ENCODE assay signal across 8 mouse cellular contexts in genomic region chr14:118234541-118235210, GRCm38 (mm10). TPM values are rescaled to one million over a fixed set of nuclear protein-coding genes. Genes with fewer than 3 reads are reported as not detected.
DNase-seq lines count a peak whose midpoint lies in the region; ATAC-seq and TF ChIP-seq lines count a peak whose summit lies in the region.

No protein-coding gene starts in this region.

- peaks cover 93% of the 10 kb centered on the region for H3K27me3 ChIP-seq in kidney, embryonic 15.5 days
- peaks cover 92% of the 10 kb centered on the region for H3K27me3 ChIP-seq in heart, embryonic 14.5 days (ENCODE audit: control insufficient read depth, insufficient read depth, low read length)
- H3K27me3 ChIP-seq in liver, embryonic 13.5 days = peaks cover 95% of the 10 kb centered on the region
- no peaks in the 10 kb centered on the region; the same call in 1 of the 2 replicates for H3K27me3 ChIP-seq in stomach, postnatal 0 days (ENCODE audit: control insufficient read depth, insufficient read depth, low read length)

- peak overlapping the region; percentile 97 for H3K4me2 ChIP-seq in kidney, embryonic 15.5 days
- H3K4me2 ChIP-seq in heart, embryonic 14.5 days (ENCODE audit: low read length) = peak overlapping the region; percentile 98
- H3K4me2 ChIP-seq in liver, embryonic 13.5 days = peak overlapping the region; percentile 66
- H3K4me2 ChIP-seq in stomach, postnatal 0 days (replicated peaks; ENCODE audit: low read depth) = peak overlapping the region; percentile 67

- no peak for DNase-seq in kidney, adult 9 months
- DNase-seq in T-cell, adult 2 months (ENCODE audit: low spot score) = peak; percentile 16
- DNase-seq in liver, embryonic 13.5 days = no peak
- DNase-seq in stomach, postnatal 0 days (ENCODE audit: low spot score) = peak; percentile 49
- DNase-seq in left cerebral cortex, adult 11 months (ENCODE audit: low spot score) = no peak
- DNase-seq in urinary bladder, postnatal 4 days (ENCODE audit: low spot score in 2 of 2) = no peak

- no peaks in the 10 kb centered on the region for H3K36me3 ChIP-seq in kidney, embryonic 15.5 days
- no peaks in the 10 kb centered on the region for H3K36me3 ChIP-seq in heart, embryonic 14.5 days (ENCODE audit: control insufficient read depth, insufficient read depth, low read length)
- H3K36me3 ChIP-seq in liver, embryonic 13.5 days = no peaks in the 10 kb centered on the region
- no peaks in the 10 kb centered on the region for H3K36me3 ChIP-seq in stomach, postnatal 0 days (ENCODE audit: control insufficient read depth, insufficient read depth, low read length)

- WGBS in kidney, embryonic 15.5 days = under 1% methylated on average over 70 of the region's 84 CpGs
- WGBS in heart, embryonic 14.5 days = under 1% methylated on average over 78 of the region's 84 CpGs
- 1% methylated on average over 83 of the region's 84 CpGs for WGBS in liver, embryonic 13.5 days (ENCODE audit: insufficient replicate concordance)
- WGBS in stomach, postnatal 0 days = under 1% methylated on average over 66 of the region's 84 CpGs

- ATAC-seq in kidney, embryonic 15.5 days (replicated peaks; ENCODE audit: low FRiP score) = no peak
- ATAC-seq in heart, embryonic 14.5 days (ENCODE audit: insufficient number of reproducible peaks, insufficient read depth, low FRiP score, low read depth) = no peak
- ATAC-seq in liver, embryonic 13.5 days (ENCODE audit: low read depth) = no peak
- no peak for ATAC-seq in stomach, postnatal 0 days (ENCODE audit: low FRiP score, low TSS enrichment)

- no peaks in the 10 kb centered on the region for H3K9me3 ChIP-seq in kidney, embryonic 15.5 days (replicated peaks)
- no peaks in the 10 kb centered on the region for H3K9me3 ChIP-seq in heart, embryonic 14.5 days (ENCODE audit: control insufficient read depth, low read length)
- H3K9me3 ChIP-seq in liver, embryonic 13.5 days (replicated peaks) = no peaks in the 10 kb centered on the region
- no peaks in the 10 kb centered on the region for H3K9me3 ChIP-seq in stomach, postnatal 0 days (ENCODE audit: control insufficient read depth, low read length)

- no peak for TF ChIP-seq CTCF in stomach, postnatal 0 days (IDR thresholded peaks at IDR 0.05; ENCODE audit: low read depth)

- H3K4me1 ChIP-seq in kidney, embryonic 15.5 days = peaks cover 36% of the 10 kb centered on the region
- peaks cover 5 to 34% of the 10 kb centered on the region in 2 experiments; a peak in 3 of 4 replicates for H3K4me1 ChIP-seq in heart, embryonic 14.5 days (ENCODE audit: control insufficient read depth in 2 of 2, insufficient read depth in 2 of 2, low read length in 2 of 2)
- peaks cover 23% of the 10 kb centered on the region for H3K4me1 ChIP-seq in liver, embryonic 13.5 days (replicated peaks)
- H3K4me1 ChIP-seq in stomach, postnatal 0 days (replicated peaks; ENCODE audit: control insufficient read depth, insufficient read depth) = no peaks in the 10 kb centered on the region; the same call in 1 of the 2 replicates

- no peak for TF ChIP-seq EP300 in stomach, postnatal 0 days (optimal IDR thresholded peaks at IDR 0.05)

- H3K27ac ChIP-seq in kidney, embryonic 15.5 days = no peak overlapping the region
- no peak overlapping the region for H3K27ac ChIP-seq in heart, embryonic 14.5 days (replicated peaks in 1 of 2; ENCODE audit: control insufficient read depth in 1 of 2, insufficient read depth in 1 of 2, low read depth in 2 of 2, low read length in 2 of 2)
- H3K27ac ChIP-seq in liver, embryonic 13.5 days = no peak overlapping the region
- peak overlapping the region; percentile 90 for H3K27ac ChIP-seq in stomach, postnatal 0 days (replicated peaks)

- no peak overlapping the region for H3K9ac ChIP-seq in kidney, embryonic 15.5 days
- H3K9ac ChIP-seq in heart, embryonic 14.5 days (ENCODE audit: low read length) = 0 out of 2 replicates have a peak overlapping the region, but pooled peaks have one; percentile 18
- H3K9ac ChIP-seq in liver, embryonic 13.5 days = no peak overlapping the region
- peak overlapping the region; percentile 69 for H3K9ac ChIP-seq in stomach, postnatal 0 days (ENCODE audit: low read length)

- H3K4me3 ChIP-seq in kidney, embryonic 15.5 days (replicated peaks) = peak overlapping the region; percentile 56
- H3K4me3 ChIP-seq in heart, embryonic 14.5 days (ENCODE audit: control insufficient read depth in 1 of 2, insufficient read depth in 1 of 2, low read depth in 1 of 2, low read length in 2 of 2) = peak overlapping the region; percentile 25 to 58
- peak overlapping the region; percentile 48 for H3K4me3 ChIP-seq in liver, embryonic 13.5 days (replicated peaks)
- peak overlapping the region; percentile 62 for H3K4me3 ChIP-seq in stomach, postnatal 0 days (ENCODE audit: low read depth, low read length)

RNA-seq across cellular contexts. Expression of gene Sox21, which starts 2.2 kb away (rescaled TPM):
- 0.08 TPM in 1 of 2 replicates, not detected in the other for polyA plus RNA-seq in kidney, embryonic 15.5 days (2015; fragmentation: Nextera tagmentation; extraction: Ambion mirVana)
- polyA plus RNA-seq in heart, embryonic 14.5 days (2014; fragmentation: Nextera tagmentation; extraction: Ambion mirVana) = 0.14 TPM in 1 of 2 replicates, not detected in the other
- polyA plus RNA-seq in liver, embryonic 13.5 days (2015; fragmentation: Nextera tagmentation; extraction: Ambion mirVana) = not detected in 2 replicates
- 6.8 and 7.9 TPM in 2 replicates for polyA plus RNA-seq in stomach, postnatal 0 days (2015; fragmentation: Nextera tagmentation; extraction: Ambion mirVana)

RNA-seq across cellular contexts. Expression of gene Gm9376, which starts 32.1 kb away (rescaled TPM):
- not detected in 2 replicates for polyA plus RNA-seq in kidney, embryonic 15.5 days (2015; fragmentation: Nextera tagmentation; extraction: Ambion mirVana)
- polyA plus RNA-seq in heart, embryonic 14.5 days (2014; fragmentation: Nextera tagmentation; extraction: Ambion mirVana) = not detected in 2 replicates
- polyA plus RNA-seq in liver, embryonic 13.5 days (2015; fragmentation: Nextera tagmentation; extraction: Ambion mirVana) = not detected in 2 replicates
- polyA plus RNA-seq in stomach, postnatal 0 days (2015; fragmentation: Nextera tagmentation; extraction: Ambion mirVana) = not detected in 2 replicates

Comparison
In these comparisons a context has a peak if more than half of its experiments do, and no peak if none do; other contexts are left out.
1. H3K9ac ChIP-seq: peak in heart, embryonic 14.5 days (single experiment) and stomach, postnatal 0 days (single experiment); none in kidney, embryonic 15.5 days (single experiment) and liver, embryonic 13.5 days (single experiment).
2. DNase-seq: peak in T-cell, adult 2 months (single experiment) and stomach, postnatal 0 days (single experiment); none in kidney, adult 9 months (single experiment), liver, embryonic 13.5 days (single experiment), left cerebral cortex, adult 11 months (single experiment) and urinary bladder, postnatal 4 days (0 of 2).
3. Peak in every context shown above with its lines, with median percentiles within 50 percentile points of each other: H3K4me2 ChIP-seq and H3K4me3 ChIP-seq.